In the genomic region with DNA sequence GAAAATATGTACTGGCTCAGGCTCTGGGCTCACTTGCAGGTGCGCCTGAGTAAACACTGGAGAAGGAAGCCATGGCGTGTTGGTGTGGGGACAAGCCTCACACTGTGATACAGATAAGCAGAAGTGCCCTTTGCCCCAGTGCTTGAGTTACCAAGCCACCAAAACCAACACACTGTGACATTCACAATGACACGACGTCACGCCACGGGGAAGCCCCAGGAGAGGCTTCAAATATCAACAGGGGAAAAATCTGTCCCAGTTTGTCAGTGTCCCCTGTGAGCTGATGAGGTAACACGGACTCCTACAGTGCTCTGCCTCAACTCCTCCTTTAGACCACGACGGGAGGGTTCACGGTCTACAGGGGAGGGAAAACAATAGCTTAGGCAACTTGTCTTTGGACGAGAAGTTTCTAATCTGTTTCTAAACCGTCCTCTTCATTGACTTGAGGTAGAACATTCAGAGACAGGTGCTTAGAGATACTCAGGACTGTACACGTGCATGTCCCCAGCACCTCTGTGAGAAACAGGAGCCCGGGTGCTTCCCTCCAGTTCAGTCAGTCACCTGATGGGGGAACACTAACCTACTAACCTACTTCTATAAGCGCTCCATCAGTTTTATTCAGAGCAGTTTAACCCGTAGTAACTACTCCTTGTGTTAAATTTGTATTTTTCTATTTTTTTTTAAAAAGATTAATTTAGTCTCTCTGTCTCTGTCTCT, we compare ENCODE assay signal across 8 mouse cellular contexts.
DNase-seq lines count a peak whose midpoint lies in the region; ATAC-seq and TF ChIP-seq lines count a peak whose summit lies in the region.

No protein-coding gene starts in this region.

- 36% methylated on average over 16 of the region's 16 CpGs for WGBS in lung, postnatal 0 days
- 53% methylated on average over 16 of the region's 16 CpGs for WGBS in stomach, embryonic 16.5 days

- TF ChIP-seq CTCF in lung, postnatal 0 days (IDR thresholded peaks at IDR 0.05), result no peak

- H3K9me3 ChIP-seq in lung, postnatal 0 days (ENCODE audit: low read length), result no peaks in the 10 kb centered on the region
- no peaks in the 10 kb centered on the region for H3K9me3 ChIP-seq in stomach, embryonic 16.5 days (replicated peaks; ENCODE audit: control insufficient read depth, low read length)

- H3K9ac ChIP-seq in lung, postnatal 0 days (replicated peaks; ENCODE audit: low read depth), result no peak overlapping the region
- H3K9ac ChIP-seq in stomach, embryonic 16.5 days (ENCODE audit: low read length), result no peak overlapping the region

- no peak overlapping the region for H3K4me3 ChIP-seq in lung, postnatal 0 days (ENCODE audit: low read depth, low read length)
- no peak overlapping the region for H3K4me3 ChIP-seq in stomach, embryonic 16.5 days (replicated peaks; ENCODE audit: low read length)

- peak; percentile 15 for DNase-seq in adrenal gland, postnatal 10 days
- no peak for DNase-seq in adrenal gland, adult 8-10 months
- peak; percentile 83 for DNase-seq in lung, postnatal 0 days (ENCODE audit: low spot score)
- no peak for DNase-seq in kidney, adult 9 months
- no peak for DNase-seq in frontal cortex, postnatal 25 days (ENCODE audit: low spot score in 2 of 2)
- no peak for DNase-seq in frontal cortex, postnatal 10 days (ENCODE audit: low spot score in 2 of 2)

- no peaks in the 10 kb centered on the region for H3K36me3 ChIP-seq in lung, postnatal 0 days (ENCODE audit: insufficient read depth, low read length)
- no peaks in the 10 kb centered on the region for H3K36me3 ChIP-seq in stomach, embryonic 16.5 days (ENCODE audit: control insufficient read depth, insufficient read depth, low read length)

- 0 out of 2 replicates have a peak overlapping the region, but pooled peaks have one; percentile 1 for H3K4me2 ChIP-seq in lung, postnatal 0 days (replicated peaks; ENCODE audit: low read depth, low read length)
- H3K4me2 ChIP-seq in stomach, embryonic 16.5 days (ENCODE audit: low read depth, low read length), result peak overlapping the region; percentile 24; the same call in 1 of the 2 replicates

- no peaks in the 10 kb centered on the region for H3K27me3 ChIP-seq in lung, postnatal 0 days (replicated peaks; ENCODE audit: insufficient read depth, low read length)
- no peaks in the 10 kb centered on the region for H3K27me3 ChIP-seq in stomach, embryonic 16.5 days (ENCODE audit: control insufficient read depth, insufficient read depth, low read length)

- H3K4me1 ChIP-seq in lung, postnatal 0 days (ENCODE audit: insufficient read depth, low read depth, low read length), result no peaks in the 10 kb centered on the region; the same call in 1 of the 2 replicates
- H3K4me1 ChIP-seq in stomach, embryonic 16.5 days (ENCODE audit: control insufficient read depth, insufficient read depth, low read length), result peaks cover 15% of the 10 kb centered on the region; the same call in 1 of the 2 replicates

- no peak overlapping the region for H3K27ac ChIP-seq in lung, postnatal 0 days (ENCODE audit: low read length)
- H3K27ac ChIP-seq in stomach, embryonic 16.5 days (ENCODE audit: low read length), result peak overlapping the region; percentile 62

- peak; percentile 71 for ATAC-seq in granulocyte monocyte progenitor cell, adult 5-6 weeks (replicated peaks; ENCODE audit: poor library complexity, severe bottlenecking)
- peak; percentile 94 for ATAC-seq in lung, postnatal 0 days
- ATAC-seq in stomach, embryonic 16.5 days (ENCODE audit: insufficient read depth, low FRiP score), result peak; percentile 92

- TF ChIP-seq EP300 in lung, postnatal 0 days (IDR thresholded peaks at IDR 0.05), result peak; percentile 61

Comparison
In these comparisons a context has a peak if more than half of its experiments do, and no peak if none do; other contexts are left out.
1. DNase-seq: peak in adrenal gland, postnatal 10 days (single experiment) and lung, postnatal 0 days (single experiment); none in adrenal gland, adult 8-10 months (single experiment), kidney, adult 9 months (single experiment), frontal cortex, postnatal 25 days (0 of 2) and frontal cortex, postnatal 10 days (0 of 2).
2. Peak in every context shown above with its lines, with median percentiles within 50 percentile points of each other: ATAC-seq.